Mouse (Mus musculus): ENCODE results near the gene Cog6.
"Not testable (repeated sequence)": the region's sequence is repeated elsewhere in the genome, so short reads cannot be mapped to it uniquely, and the experiment has no call there.

Gene Cog6

GRCm38 (mm10) chr3:53032432-53032831 lies 15.4 kb upstream of the Cog6 start:
- no peak for DNase-seq (ENCODE audit: low spot score)

GRCm38 (mm10) chr3:53031586-53031985 lies 14.5 kb upstream of the Cog6 start:
- DNase-seq (ENCODE audit: low spot score) = no peak

- peak; percentile 73 for DNase-seq (ENCODE audit: low spot score)
Measured at GRCm38 (mm10) chr3:53029046-53029445, 12.0 kb upstream of the Cog6 start.

GRCm38 (mm10) chr3:53027333-53027732 lies 10.3 kb upstream of the Cog6 start:
- no peak for DNase-seq (ENCODE audit: low spot score)

- no peak for DNase-seq (ENCODE audit: low spot score)
Measured at GRCm38 (mm10) chr3:53007411-53007810, 9.6 kb downstream of the Cog6 start.

- DNase-seq (ENCODE audit: low spot score) = peak; percentile 54
Measured at GRCm38 (mm10) chr3:53004406-53005114, 12.5 kb downstream of the Cog6 start.

- no peak for DNase-seq (ENCODE audit: low spot score)
Measured at GRCm38 (mm10) chr3:53002076-53002475, 15.0 kb downstream of the Cog6 start.

GRCm38 (mm10) chr3:52999996-53000395 lies 17.0 kb downstream of the Cog6 start:
- DNase-seq (ENCODE audit: low spot score) = no peak

- DNase-seq (ENCODE audit: low spot score) = peak; percentile 14
Measured at GRCm38 (mm10) chr3:52999016-52999744, 17.9 kb downstream of the Cog6 start.

- DNase-seq (ENCODE audit: low spot score) = no peak
Measured at GRCm38 (mm10) chr3:52997381-52997780, 19.7 kb downstream of the Cog6 start.

- DNase-seq (ENCODE audit: low spot score) = no peak
Measured at GRCm38 (mm10) chr3:52996635-52997034, 20.4 kb downstream of the Cog6 start.

- DNase-seq (ENCODE audit: low spot score) = no peak
Measured at GRCm38 (mm10) chr3:52994666-52995065, 22.4 kb downstream of the Cog6 start.

- DNase-seq (ENCODE audit: low spot score) = no peak
Measured at GRCm38 (mm10) chr3:52993296-52993695, 23.7 kb downstream of the Cog6 start.

GRCm38 (mm10) chr3:52990041-52990737 lies 26.8 kb downstream of the Cog6 start:
- no peak for DNase-seq (ENCODE audit: low spot score)

GRCm38 (mm10) chr3:52985508-52985941 lies 31.5 kb downstream of the Cog6 start:
- not testable (repeated sequence) for DNase-seq (ENCODE audit: low spot score)

GRCm38 (mm10) chr3:52983772-52984171 lies 33.3 kb downstream of the Cog6 start:
- peak; percentile 59 for DNase-seq (ENCODE audit: low spot score)

- no peak for DNase-seq (ENCODE audit: low spot score)
Measured at GRCm38 (mm10) chr3:52982993-52983392, 34.0 kb downstream of the Cog6 start.

- DNase-seq (ENCODE audit: low spot score) = peak; percentile 82
Measured at GRCm38 (mm10) chr3:52974674-52975556, 42.1 kb downstream of the Cog6 start.

- no peak for DNase-seq (ENCODE audit: low spot score)
Measured at GRCm38 (mm10) chr3:52972916-52973315, 44.1 kb downstream of the Cog6 start.

GRCm38 (mm10) chr3:52967046-52967445 lies 50.0 kb downstream of the Cog6 start:
- no peak for DNase-seq (ENCODE audit: low spot score)

GRCm38 (mm10) chr3:52964206-52964605 lies 52.8 kb downstream of the Cog6 start:
- no peak for DNase-seq (ENCODE audit: low spot score)

- no peak for DNase-seq (ENCODE audit: low spot score)
Measured at GRCm38 (mm10) chr3:52963441-52963840, 53.6 kb downstream of the Cog6 start.
